Mouse (Mus musculus) liver, postnatal 0 days (tissue): ENCODE measurements around the gene Gstp3.

Experiments
- CTCF ChIP-seq: sonication (generic); IDR thresholded peaks from 2 replicates; pipeline ENCODE4 v1.5.1; 2016; ENCODE audit warnings: antibody characterized with exemption, low read depth
- EP300 ChIP-seq: IDR thresholded peaks from 2 replicates; pipeline ENCODE4 v1.6.1; 2016; ENCODE audit warnings: antibody characterized with exemption, low read depth, mild to moderate bottlenecking

GRCm38 (mm10) chr19:4091383-4091782, 32.0 kb upstream of the Gstp3 start:
- TF ChIP-seq CTCF (no peak), EP300 (no peak)
